Mouse (Mus musculus): ENCODE data around the gene Olfr113. TPM values are rescaled to one million over a fixed set of nuclear protein-coding genes. Genes with fewer than 3 reads are reported as not detected.

Gene Olfr113
- polyA plus RNA-seq (2012; rRNA removed), result not detected in 2 replicates
- not detected in 2 replicates for polyA plus RNA-seq (2014; fragmentation: Nextera tagmentation; extraction: Ambion mirVana)

- ATAC-seq (ENCODE audit: insufficient read depth) (no peak), DNase-seq (ENCODE audit: low read depth in 3 of 3, low spot score in 3 of 3) (no peak)
- Histone ChIP-seq H3K4me1 (replicated peaks; ENCODE audit: control insufficient read depth in 2 of 2, insufficient read depth in 2 of 2, low read length in 1 of 2) (no peaks in the 10 kb centered on the region), H3K9ac (replicated peaks) (no peak within 1 kb of the TSS), H3K36me3 (replicated peaks; ENCODE audit: control insufficient read depth, insufficient read depth, low read depth) (no peaks in the 10 kb centered on the region), H3K4me3 (ENCODE audit: insufficient read depth in 1 of 2, low read depth in 2 of 2, low read length in 2 of 2) (no peak within 1 kb of the TSS), H3K4me2 (ENCODE audit: low read depth) (no peak within 1 kb of the TSS), H3K27ac (no peak within 1 kb of the TSS), H3K9me3 (ENCODE audit: control insufficient read depth, low read length) (no peaks in the 10 kb centered on the region), H3K27me3 (ENCODE audit: control insufficient read depth, insufficient read depth, low read length) (no peaks in the 10 kb centered on the region)
- TF ChIP-seq EP300 (IDR thresholded peaks at IDR 0.05; ENCODE audit: low read depth) (no peak), CTCF (IDR thresholded peaks at IDR 0.05; ENCODE audit: low read depth) (no peak)
Measured at GRCm38 (mm10) chr17:37577563-37577962, at the start of gene Olfr113. TSS of gene Olfr113 (minus strand) at chr17:37577663.

DNA sequence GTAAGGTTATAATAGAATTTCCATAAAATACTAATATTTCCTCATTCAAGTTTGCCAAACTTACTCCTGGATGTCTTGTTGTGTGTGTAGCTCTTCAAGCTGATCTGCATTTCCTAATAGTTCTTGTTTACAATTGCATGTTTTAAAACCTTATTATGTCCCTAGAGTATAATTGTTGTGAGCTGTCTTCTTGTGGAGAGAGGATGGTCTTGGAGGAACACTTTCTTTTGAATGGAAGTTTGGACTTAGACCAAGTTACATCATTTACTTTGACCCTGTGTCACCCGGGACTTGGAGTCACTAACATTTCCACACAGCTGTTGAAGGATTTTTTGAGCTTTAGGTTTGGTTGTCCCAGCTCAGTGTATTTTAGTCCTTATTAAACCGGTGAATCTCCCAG is 49.5 kb upstream of the Olfr113 start, which contains the start of the genes Olfr115 and Olfr116:
TSS of gene Olfr115 (minus strand) at position 101 of the 400 bp plus-strand sequence.
TSS of gene Olfr116 (minus strand) at position 191 of the 400 bp plus-strand sequence.
- Histone ChIP-seq H3K4me3 (ENCODE audit: insufficient read depth in 1 of 2, low read depth in 2 of 2, low read length in 2 of 2) (no peak within 1 kb of the TSS), H3K4me2 (ENCODE audit: low read depth) (no peak within 1 kb of the TSS), H3K36me3 (replicated peaks; ENCODE audit: control insufficient read depth, insufficient read depth, low read depth) (no peaks in the 10 kb centered on the region), H3K27me3 (ENCODE audit: control insufficient read depth, insufficient read depth, low read length) (no peaks in the 10 kb centered on the region), H3K9ac (replicated peaks) (no peak within 1 kb of the TSS), H3K4me1 (replicated peaks; ENCODE audit: control insufficient read depth in 2 of 2, insufficient read depth in 2 of 2, low read length in 1 of 2) (no peaks in the 10 kb centered on the region), H3K9me3 (ENCODE audit: control insufficient read depth, low read length) (no peaks in the 10 kb centered on the region), H3K27ac (no peak within 1 kb of the TSS)
- DNase-seq (ENCODE audit: low read depth in 3 of 3, low spot score in 3 of 3), result no peak
- WGBS (ENCODE audit: insufficient replicate concordance), result 57% methylated on average over 2 of the region's 2 CpGs
- ATAC-seq (ENCODE audit: insufficient read depth), result no peak
- no peak for TF ChIP-seq CTCF (IDR thresholded peaks at IDR 0.05; ENCODE audit: low read depth)
- TF ChIP-seq EP300 (IDR thresholded peaks at IDR 0.05; ENCODE audit: low read depth), result no peak

GRCm38 (mm10) chr17:37592643-37593042 is 15.2 kb upstream of the Olfr113 start, which contains the start of gene Olfr114:
TSS of gene Olfr114 (minus strand) at chr17:37592743.
- H3K27ac ChIP-seq, result no peak within 1 kb of the TSS
- no peaks in the 10 kb centered on the region for H3K4me1 ChIP-seq (replicated peaks; ENCODE audit: control insufficient read depth in 2 of 2, insufficient read depth in 2 of 2, low read length in 1 of 2)
- H3K9me3 ChIP-seq (ENCODE audit: control insufficient read depth, low read length), result no peaks in the 10 kb centered on the region
- H3K36me3 ChIP-seq (replicated peaks; ENCODE audit: control insufficient read depth, insufficient read depth, low read depth), result no peaks in the 10 kb centered on the region
- no peak for ATAC-seq (ENCODE audit: insufficient read depth)
- H3K4me2 ChIP-seq (ENCODE audit: low read depth), result no peak within 1 kb of the TSS
- H3K27me3 ChIP-seq (ENCODE audit: control insufficient read depth, insufficient read depth, low read length), result no peaks in the 10 kb centered on the region
- TF ChIP-seq CTCF (IDR thresholded peaks at IDR 0.05; ENCODE audit: low read depth), result no peak
- no peak for TF ChIP-seq EP300 (IDR thresholded peaks at IDR 0.05; ENCODE audit: low read depth)
- H3K9ac ChIP-seq (replicated peaks), result no peak within 1 kb of the TSS
- DNase-seq (ENCODE audit: low read depth in 3 of 3, low spot score in 3 of 3), result no peak
- no peak within 1 kb of the TSS for H3K4me3 ChIP-seq (ENCODE audit: insufficient read depth in 1 of 2, low read depth in 2 of 2, low read length in 2 of 2)

GRCm38 (mm10) chr17:37569351-37569750 is 8.1 kb downstream of the Olfr113 start, which contains the start of gene Olfr112:
TSS of gene Olfr112 (minus strand) at chr17:37569451.
- no peak within 1 kb of the TSS for H3K4me3 ChIP-seq (ENCODE audit: insufficient read depth in 1 of 2, low read depth in 2 of 2, low read length in 2 of 2)
- no peak within 1 kb of the TSS for H3K4me2 ChIP-seq (ENCODE audit: low read depth)
- H3K27ac ChIP-seq, result no peak within 1 kb of the TSS
- H3K4me1 ChIP-seq (replicated peaks; ENCODE audit: control insufficient read depth in 2 of 2, insufficient read depth in 2 of 2, low read length in 1 of 2), result no peaks in the 10 kb centered on the region
- H3K27me3 ChIP-seq (ENCODE audit: control insufficient read depth, insufficient read depth, low read length), result no peaks in the 10 kb centered on the region
- DNase-seq (ENCODE audit: low read depth in 3 of 3, low spot score in 3 of 3), result no peak
- no peak for ATAC-seq (ENCODE audit: insufficient read depth)
- no peak for TF ChIP-seq EP300 (IDR thresholded peaks at IDR 0.05; ENCODE audit: low read depth)
- no peak for TF ChIP-seq CTCF (IDR thresholded peaks at IDR 0.05; ENCODE audit: low read depth)
- H3K9ac ChIP-seq (replicated peaks), result no peak within 1 kb of the TSS
- no peaks in the 10 kb centered on the region for H3K9me3 ChIP-seq (ENCODE audit: control insufficient read depth, low read length)
- no peaks in the 10 kb centered on the region for H3K36me3 ChIP-seq (replicated peaks; ENCODE audit: control insufficient read depth, insufficient read depth, low read depth)

DNA sequence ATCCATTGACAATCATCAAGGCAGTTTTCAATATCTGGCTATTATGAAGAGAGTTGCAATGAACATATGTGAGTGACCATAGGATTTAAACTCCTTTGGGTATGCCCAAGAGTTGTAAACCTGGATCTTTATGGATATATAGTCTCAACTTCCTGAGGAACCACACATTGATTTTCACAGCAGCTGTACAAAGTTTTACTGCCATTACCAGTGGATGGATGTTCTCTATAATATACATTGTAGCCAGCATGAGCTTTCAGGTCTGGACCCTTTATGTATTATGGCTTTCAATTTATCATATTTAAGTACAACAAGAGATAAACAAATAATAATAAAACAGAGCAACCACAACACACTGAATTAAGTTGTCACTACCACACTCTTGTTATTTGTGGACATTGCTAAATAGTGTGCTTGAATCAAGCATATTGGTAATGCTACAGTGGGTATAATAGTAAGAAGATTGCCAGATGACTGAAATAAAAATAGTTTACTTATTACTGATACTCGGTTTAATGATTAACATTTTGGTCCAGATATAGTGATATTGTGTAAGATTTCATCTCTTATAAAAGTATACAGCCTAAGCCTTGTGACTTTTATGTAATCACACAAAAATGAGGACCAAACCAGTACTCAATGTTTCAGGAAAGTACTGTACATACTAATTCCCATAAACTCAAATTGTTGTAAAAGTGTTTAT is 18.4 kb downstream of the Olfr113 start:
- no peaks in the 10 kb centered on the region for H3K36me3 ChIP-seq (replicated peaks; ENCODE audit: control insufficient read depth, insufficient read depth, low read depth)
- 24% methylated on average over 1 of the region's 1 CpGs for WGBS (ENCODE audit: insufficient replicate concordance)
- TF ChIP-seq EP300 (IDR thresholded peaks at IDR 0.05; ENCODE audit: low read depth) (no peak), CTCF (IDR thresholded peaks at IDR 0.05; ENCODE audit: low read depth) (no peak)
- H3K27me3 ChIP-seq (ENCODE audit: control insufficient read depth, insufficient read depth, low read length), result no peaks in the 10 kb centered on the region
- no peak overlapping the region for H3K4me3 ChIP-seq (ENCODE audit: insufficient read depth in 1 of 2, low read depth in 2 of 2, low read length in 2 of 2)
- no peak overlapping the region for H3K27ac ChIP-seq
- H3K9ac ChIP-seq (replicated peaks), result no peak overlapping the region
- no peaks in the 10 kb centered on the region for H3K4me1 ChIP-seq (replicated peaks; ENCODE audit: control insufficient read depth in 2 of 2, insufficient read depth in 2 of 2, low read length in 1 of 2)
- ATAC-seq (ENCODE audit: insufficient read depth), result no peak
- H3K4me2 ChIP-seq (ENCODE audit: low read depth), result no peak overlapping the region
- no peak for DNase-seq (ENCODE audit: low read depth in 3 of 3, low spot score in 3 of 3)
- no peaks in the 10 kb centered on the region for H3K9me3 ChIP-seq (ENCODE audit: control insufficient read depth, low read length)
